Mouse (Mus musculus) kidney, adult 2 months (tissue): ENCODE data around the gene Rad51c.
"Not testable (repeated sequence)": the region's sequence is repeated elsewhere in the genome, so short reads cannot be mapped to it uniquely, and the experiment has no call there.

Source experiments
- CTCF ChIP-seq: fragments of 200-500 bp; conservative IDR thresholded peaks from 2 replicates; pipeline ENCODE4 v1.5.1; 2011; ENCODE audit warnings: low read depth, mild to moderate bottlenecking, control low read depth, low read length, moderate library complexity, mixed read lengths; ENCODE audit not compliant: insufficient read depth, insufficient read length
- POLR2A ChIP-seq: fragments of 200-500 bp; IDR thresholded peaks from one replicate; pipeline ENCODE4 v1.6.1; 2011; ENCODE audit warnings: low read depth, low read length, control low read depth

GRCm38 (mm10) chr11:87448081-87448475, 43.3 kb upstream of the Rad51c start:
- not testable (repeated sequence) for TF ChIP-seq CTCF, POLR2A
